Mouse (Mus musculus): ENCODE measurements around the gene Cant1. TPM values are rescaled to one million over a fixed set of nuclear protein-coding genes. Genes with fewer than 3 reads are reported as not detected.
A peak's percentile ranks its signal among the peaks of the same experiment; 100 is the strongest.
"Not testable (repeated sequence)": the region's sequence is repeated elsewhere in the genome, so short reads cannot be mapped to it uniquely, and the experiment has no call there.

The Cant1 gene
- total and polyA plus RNA-seq, 3 experiments: 26.0 to 145 (median 34.4) TPM

- TF ChIP-seq ZC3H11A (IDR thresholded peaks at IDR 0.05; ENCODE audit: low read depth, low read length): peak; percentile 50; the same call in 1 of the 2 replicates
- TF ChIP-seq POLR2AphosphoS2 (IDR thresholded peaks at IDR 0.05; ENCODE audit: low read length): no peak
- peak; percentile 76 for TF ChIP-seq RAD21 (IDR thresholded peaks at IDR 0.05; ENCODE audit: low read depth, low read length)
- peak; percentile 75 to 97 (median 89) for TF ChIP-seq CTCF (IDR thresholded peaks at IDR 0.05 in 2 of 3, conservative IDR thresholded peaks at IDR 0.05 in 1 of 3; ENCODE audit: control insufficient read depth in 1 of 3, insufficient read depth in 1 of 3, low read depth in 2 of 3, low read length in 3 of 3, poor library complexity in 1 of 3, severe bottlenecking in 1 of 3)
- no peak for TF ChIP-seq GABPA (IDR thresholded peaks at IDR 0.05; ENCODE audit: low read depth, low read length)
- no peak for TF ChIP-seq ZMIZ1 (IDR thresholded peaks at IDR 0.05; ENCODE audit: low read depth, low read length)
- TF ChIP-seq SMC3 (IDR thresholded peaks at IDR 0.05; ENCODE audit: low read depth, low read length): peak; percentile 84
Observed at GRCm38 (mm10) chr11:118379251-118380009, 39.5 kb downstream of the Cant1 start (continued).

DNA sequence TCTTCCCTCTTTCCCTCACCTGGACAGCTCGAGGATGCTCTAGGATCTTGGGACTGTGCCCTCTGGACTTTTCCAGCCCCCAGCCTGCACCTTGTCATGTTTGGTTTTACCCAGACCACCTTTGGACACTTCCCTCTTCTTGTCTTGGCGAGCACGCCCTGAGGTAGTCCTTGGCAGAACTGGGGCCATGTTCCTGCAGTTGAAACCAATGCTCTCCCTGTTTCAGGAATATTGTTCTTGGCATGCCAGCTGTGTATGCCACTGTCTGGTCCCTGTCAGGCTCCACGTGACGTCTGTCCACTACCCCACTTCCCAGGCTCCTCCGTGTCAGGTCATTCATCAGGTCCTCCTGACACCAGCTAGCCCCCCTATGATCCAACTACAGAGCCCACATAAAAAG, 40.2 kb downstream of the Cant1 start:
- Histone ChIP-seq H3K36me3 (ENCODE audit: control insufficient read depth in 1 of 2, insufficient read depth in 2 of 2, low read length in 2 of 2) (no peaks in the 10 kb centered on the region), H3K79me2 (ENCODE audit: control insufficient read depth, insufficient read depth, low read length, poor library complexity) (no peaks in the 10 kb centered on the region), H3K4me1 (ENCODE audit: control insufficient read depth in 1 of 2, insufficient read depth in 2 of 2, low read length in 2 of 2) (0 out of 4 replicates have a peak, but pooled peaks cover 0 to 2% of the 10 kb centered on the region in 2 experiments), H3K27me3 (ENCODE audit: control insufficient read depth in 1 of 2, insufficient read depth in 2 of 2, low read length in 2 of 2) (peaks cover 0 to 3% of the 10 kb centered on the region in 2 experiments; a peak in 2 of 4 replicates), H3K9me3 (replicated peaks; ENCODE audit: insufficient read depth, low read length) (no peaks in the 10 kb centered on the region), H3K27ac (ENCODE audit: control insufficient read depth, low read depth, low read length) (no peak overlapping the region), H3K9ac (ENCODE audit: control insufficient read depth, low read depth, low read length, poor library complexity, severe bottlenecking) (no peak overlapping the region), H3K4me3 (ENCODE audit: control insufficient read depth in 1 of 2, insufficient read depth in 1 of 2, low read depth in 2 of 2, low read length in 2 of 2) (no peak overlapping the region)
- no peak for TF ChIP-seq CHD1 (IDR thresholded peaks at IDR 0.05; ENCODE audit: low read depth, low read length)
- no peak for TF ChIP-seq POLR2AphosphoS5 (IDR thresholded peaks at IDR 0.05; ENCODE audit: borderline replicate concordance, low read depth, low read length)
- no peak for TF ChIP-seq ETS1 (IDR thresholded peaks at IDR 0.05; ENCODE audit: low read depth, low read length)
- no peak for TF ChIP-seq ELF1 (IDR thresholded peaks at IDR 0.05; ENCODE audit: low read depth, low read length)
- no peak for TF ChIP-seq TCF12 (IDR thresholded peaks at IDR 0.05; ENCODE audit: low read depth, low read length)
- TF ChIP-seq GABPA (IDR thresholded peaks at IDR 0.05; ENCODE audit: low read depth, low read length): no peak
- no peak for TF ChIP-seq GATA1 (IDR thresholded peaks at IDR 0.05; ENCODE audit: low read depth, low read length)
- TF ChIP-seq MAX (IDR thresholded peaks at IDR 0.05; ENCODE audit: low read length): no peak
- no peak for TF ChIP-seq MEF2A (IDR thresholded peaks at IDR 0.05; ENCODE audit: extremely low read depth, insufficient replicate concordance, low read depth, low read length, poor library complexity, severe bottlenecking)
- TF ChIP-seq MAFK (IDR thresholded peaks at IDR 0.05; ENCODE audit: borderline replicate concordance, low read depth, low read length): no peak
- no peak for TF ChIP-seq NRF1 (IDR thresholded peaks at IDR 0.05; ENCODE audit: insufficient read depth, low read depth, low read length, poor library complexity, severe bottlenecking)
- no peak for TF ChIP-seq KAT2A (conservative IDR thresholded peaks at IDR 0.05; ENCODE audit: low read depth, low read length)
- TF ChIP-seq E2F4 (IDR thresholded peaks at IDR 0.05; ENCODE audit: borderline replicate concordance, low read depth, low read length): no peak
- TF ChIP-seq NELFE (IDR thresholded peaks at IDR 0.05; ENCODE audit: low read depth, low read length): no peak
- no peak for TF ChIP-seq ZKSCAN1 (IDR thresholded peaks at IDR 0.05; ENCODE audit: low read depth, low read length)
- TF ChIP-seq SIN3A (IDR thresholded peaks at IDR 0.05; ENCODE audit: low read length): no peak
- no peak for TF ChIP-seq CTCF (IDR thresholded peaks at IDR 0.05 in 2 of 3, conservative IDR thresholded peaks at IDR 0.05 in 1 of 3; ENCODE audit: control insufficient read depth in 1 of 3, insufficient read depth in 1 of 3, low read depth in 2 of 3, low read length in 3 of 3, poor library complexity in 1 of 3, severe bottlenecking in 1 of 3)
- no peak for DNase-seq (ENCODE audit: low read depth, low spot score)

- not testable (repeated sequence) for H3K4me3 ChIP-seq (ENCODE audit: control insufficient read depth in 1 of 2, insufficient read depth in 1 of 2, low read depth in 2 of 2, low read length in 2 of 2); H3K27me3 ChIP-seq (ENCODE audit: control insufficient read depth in 1 of 2, insufficient read depth in 2 of 2, low read length in 2 of 2); H3K4me1 ChIP-seq (ENCODE audit: control insufficient read depth in 1 of 2, insufficient read depth in 2 of 2, low read length in 2 of 2); DNase-seq (ENCODE audit: low read depth, low spot score); H3K27ac ChIP-seq (ENCODE audit: control insufficient read depth, low read depth, low read length); H3K36me3 ChIP-seq (ENCODE audit: control insufficient read depth in 1 of 2, insufficient read depth in 2 of 2, low read length in 2 of 2); H3K79me2 ChIP-seq (ENCODE audit: control insufficient read depth, insufficient read depth, low read length, poor library complexity); H3K9me3 ChIP-seq (replicated peaks; ENCODE audit: insufficient read depth, low read length); H3K9ac ChIP-seq (ENCODE audit: control insufficient read depth, low read depth, low read length, poor library complexity, severe bottlenecking)
Observed at GRCm38 (mm10) chr11:118376323-118376722, 42.6 kb downstream of the Cant1 start.

Measured in MEL (cell line).